Mouse (Mus musculus) C2C12 (cell line): ENCODE measurements around the gene Glra1. TPM values are rescaled to one million over a fixed set of nuclear protein-coding genes. Genes with fewer than 3 reads are reported as not detected.

Experiments used
- H3K27me3 ChIP-seq: one replicate; pipeline ENCODE4 v1.6.1; 2011; ENCODE audit not compliant: control insufficient read depth, insufficient read depth, insufficient read length
- H3K36me3 ChIP-seq: one replicate; pipeline ENCODE4 v1.6.1; 2011; ENCODE audit not compliant: control insufficient read depth, insufficient read depth
- H3K4me3 ChIP-seq: one replicate; pipeline ENCODE4 v1.5.1; 2011; ENCODE audit warnings: mild to moderate bottlenecking, control low read depth; ENCODE audit not compliant: poor library complexity, insufficient read depth, severe bottlenecking
- H3K79me2 ChIP-seq: one replicate; pipeline ENCODE4 v1.6.1; 2011; ENCODE audit not compliant: control insufficient read depth, insufficient read depth
- H3K79me3 ChIP-seq: one replicate; pipeline ENCODE4 v1.6.1; 2011; ENCODE audit warnings: low read depth, control low read depth
- H3ac ChIP-seq: one replicate; pipeline ENCODE3; 2011; ENCODE audit warnings: low read depth; ENCODE audit not compliant: control insufficient read depth, insufficient read length
- CEBPB ChIP-seq: IDR thresholded peaks from one replicate; pipeline ENCODE4 v1.6.1; 2011; ENCODE audit warnings: low read depth, mild to moderate bottlenecking, control low read depth, moderate library complexity
- CTCF ChIP-seq: IDR thresholded peaks from one replicate; pipeline ENCODE4 v1.5.1; 2011; ENCODE audit not compliant: control insufficient read depth, insufficient read depth, insufficient read length
- FOSL1 ChIP-seq: IDR thresholded peaks from one replicate; pipeline ENCODE4 v1.8.0; 2011; ENCODE audit warnings: mild to moderate bottlenecking, low read length; ENCODE audit not compliant: poor library complexity, insufficient read depth, severe bottlenecking
- MAX ChIP-seq: IDR thresholded peaks from one replicate; pipeline ENCODE4 v1.6.1; 2011; ENCODE audit warnings: mild to moderate bottlenecking, control low read depth
- MYOD1 ChIP-seq: IDR thresholded peaks from one replicate; pipeline ENCODE4 v1.6.1; 2011; ENCODE audit warnings: low read depth; ENCODE audit not compliant: control insufficient read depth, insufficient read length
- MYOG ChIP-seq: IDR thresholded peaks from one replicate; pipeline ENCODE4 v1.6.1; 2011; ENCODE audit not compliant: control insufficient read depth, insufficient read length; ENCODE audit errors: extremely low read depth
- USF1 ChIP-seq: IDR thresholded peaks from one replicate; pipeline ENCODE4 v1.6.1; 2011; ENCODE audit warnings: low read depth, mild to moderate bottlenecking, control low read depth, moderate library complexity
- microRNA-seq: library from miRNA; unstranded; fragments of <30 nt; microRNA quantifications from one replicate; pipeline ENCODE4, GENCODE M21; 2019; ENCODE audit warnings: borderline microRNAs expressed
- polyA plus RNA-seq: library from polyadenylated mRNA; unstranded; fragments of >200 nt; fragmentation: generic; extraction: Trizol; gene quantifications from one replicate; pipeline ENCODE4 v1.2.1, GENCODE M21; 2012; ENCODE audit warnings: missing spikeins

Gene Glra1
- polyA plus RNA-seq, 1 experiment = 0.02 TPM

GRCm38 (mm10) chr11:55468611-55469047, 139.4 kb downstream of the Glra1 start:
- peaks cover 42% of the 10 kb centered on the region for H3K79me2 ChIP-seq

DNA sequence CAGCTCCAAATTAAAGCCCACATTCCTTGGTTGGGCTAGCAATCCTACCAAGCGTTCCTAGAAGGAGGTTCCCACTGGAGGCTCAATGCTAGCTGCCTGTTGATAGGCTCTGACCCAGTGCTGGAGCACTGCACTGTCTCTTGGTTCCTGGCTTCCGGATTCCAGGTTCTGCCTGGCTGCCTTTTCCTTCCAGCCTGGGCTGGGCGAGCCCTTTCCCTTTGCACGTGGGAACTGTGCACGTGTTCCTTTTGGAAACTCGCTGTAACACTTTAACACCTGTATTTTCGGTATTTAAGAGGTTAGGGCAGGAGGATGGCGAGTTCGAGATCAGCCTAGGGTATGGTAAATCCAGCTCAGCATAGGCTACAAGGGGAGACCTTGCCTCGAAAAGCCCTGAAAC, 140.0 kb downstream of the Glra1 start:
- H3ac ChIP-seq = peak overlapping the region; percentile 81
- peak overlapping the region; percentile 39 for H3K4me3 ChIP-seq
- TF ChIP-seq CEBPB (no peak), MAX (no peak), FOSL1 (no peak), CTCF (no peak), MYOG (no peak), MYOD1 (no peak), USF1 (no peak)
- no peaks in the 10 kb centered on the region for H3K27me3 ChIP-seq
- peaks cover 22% of the 10 kb centered on the region for H3K36me3 ChIP-seq
- H3K79me3 ChIP-seq = peaks cover 32% of the 10 kb centered on the region
- peaks cover 36% of the 10 kb centered on the region for H3K79me2 ChIP-seq

More at GRCm38 (mm10) chr11:55468611-55469047, 139.4 kb downstream of the Glra1 start:
- Histone ChIP-seq H3K27me3 (no peaks in the 10 kb centered on the region), H3K4me3 (peak overlapping the region; percentile 39), H3ac (peak overlapping the region; percentile 81), H3K36me3 (peaks cover 27% of the 10 kb centered on the region), H3K79me3 (peaks cover 38% of the 10 kb centered on the region)
- TF ChIP-seq MYOD1 (no peak), CEBPB (no peak), USF1 (no peak), MYOG (no peak), CTCF (no peak), FOSL1 (no peak), MAX (no peak)

GRCm38 (mm10) chr11:55465177-55465576, 142.8 kb downstream of the Glra1 start:
- H3K27me3 ChIP-seq = no peaks in the 10 kb centered on the region
- TF ChIP-seq FOSL1 (no peak), MYOG (no peak), MYOD1 (no peak), MAX (no peak), CEBPB (no peak), CTCF (no peak), USF1 (no peak)
- peaks cover 7% of the 10 kb centered on the region for H3K79me3 ChIP-seq
- peaks cover 16% of the 10 kb centered on the region for H3K79me2 ChIP-seq
- no peaks in the 10 kb centered on the region for H3K36me3 ChIP-seq
- H3K4me3 ChIP-seq = no peak overlapping the region
- no peak overlapping the region for H3ac ChIP-seq

GRCm38 (mm10) chr11:55464707-55465106, 143.3 kb downstream of the Glra1 start:
- TF ChIP-seq MAX = no peak
- TF ChIP-seq FOSL1 = no peak
- TF ChIP-seq CEBPB = no peak
- TF ChIP-seq CTCF = no peak
- TF ChIP-seq MYOG = no peak
- TF ChIP-seq MYOD1 = no peak
- no peak for TF ChIP-seq USF1
- Histone ChIP-seq H3K79me2 (peaks cover 16% of the 10 kb centered on the region), H3K27me3 (no peaks in the 10 kb centered on the region), H3ac (no peak overlapping the region), H3K36me3 (no peaks in the 10 kb centered on the region), H3K4me3 (no peak overlapping the region), H3K79me3 (peaks cover 8% of the 10 kb centered on the region)

Small RNA genes within 50 kb of the gene (microRNA-seq; reads per million reads assigned to microRNA genes)
- gene Mir7652 = 0.16 reads per million

Other genes starting within 250 kb of the Glra1 start
- gene Sparc, start 185.0 kb downstream of the Glra1 start, polyA plus RNA-seq = 632 TPM
- gene Atox1, start 147.0 kb downstream of the Glra1 start, polyA plus RNA-seq = 365 TPM
- 82.5 TPM for gene G3bp1, start 138.5 kb downstream of the Glra1 start, polyA plus RNA-seq